Mouse (Mus musculus) embryonic facial prominence, embryonic 14.5 days (tissue): ENCODE data around the gene Ghrh. TPM values are rescaled to one million over a fixed set of nuclear protein-coding genes. Genes with fewer than 3 reads are reported as not detected.

Experiments used
- ATAC-seq: fragments of 200-750 bp; cut with Nextera tagmentation; 2 replicates; pipeline ENCODE4 v1.8.0; 2017; ENCODE audit warnings: low read depth, moderate number of reproducible peaks, moderate TSS enrichment
- DNase-seq: peaks from one replicate; pipeline ENCODE4 v3.0.0-alpha.2; 2015; ENCODE audit warnings: low spot score
- H3K27ac ChIP-seq: fragments of 300-500 bp; sonication (generic); replicated peaks from 2 replicates; pipeline ENCODE4 v1.5.1; 2014; ENCODE audit warnings: low read depth, mild to moderate bottlenecking, low read length, moderate library complexity
- H3K27me3 ChIP-seq: fragments of 300-500 bp; sonication (generic); replicated peaks from 2 replicates; pipeline ENCODE4 v1.6.1; 2014; ENCODE audit warnings: low read length; ENCODE audit not compliant: control insufficient read depth, insufficient read depth
- H3K36me3 ChIP-seq: fragments of 300-500 bp; sonication (generic); 2 replicates; pipeline ENCODE4 v1.6.1; 2014; ENCODE audit warnings: low read length, mixed read lengths; ENCODE audit not compliant: control insufficient read depth, insufficient read depth
- H3K4me1 ChIP-seq: fragments of 300-500 bp; sonication (generic); 2 replicates; pipeline ENCODE4 v1.6.1; 2014; ENCODE audit warnings: antibody characterized with exemption, low read length; ENCODE audit not compliant: control insufficient read depth, insufficient read depth
- H3K4me2 ChIP-seq: fragments of 300-500 bp; sonication (generic); 2 replicates; pipeline ENCODE4 v1.6.1; 2014; ENCODE audit warnings: low read depth, mild to moderate bottlenecking, low read length, moderate library complexity, mixed read lengths
- H3K4me3 ChIP-seq: fragments of 300-500 bp; sonication (generic); 2 replicates; pipeline ENCODE4 v1.5.1; 2014; ENCODE audit warnings: low read depth, mild to moderate bottlenecking, low read length
- H3K9ac ChIP-seq: fragments of 300-500 bp; sonication (generic); 2 replicates; pipeline ENCODE4 v1.6.1; 2014; ENCODE audit warnings: low read depth, mild to moderate bottlenecking, low read length, moderate library complexity, mixed read lengths
- H3K9me3 ChIP-seq: fragments of 300-500 bp; sonication (generic); 2 replicates; pipeline ENCODE4 v1.6.1; 2016; ENCODE audit warnings: low read length; ENCODE audit not compliant: control insufficient read depth
- WGBS: fragments of 180-500 bp; shearing (Covaris S2); extraction: QIAGEN DNeasy Blood & Tissue Kit; methylation state at CpG from one replicate; pipeline ENCODE4 v1.1.7; 2014; 5-methylcytosine and 5-hydroxymethylcytosine counted together
- polyA plus RNA-seq: library from polyadenylated mRNA; unstranded; fragments of >200 nt; fragmentation: Nextera tagmentation; extraction: Ambion mirVana; gene quantifications from 2 replicates; pipeline ENCODE4 v1.2.1, GENCODE M21; 2014

Ghrh gene
- polyA plus RNA-seq, 1 experiment from 2014 or later: 0.51 TPM

- H3K9me3 ChIP-seq: no peaks in the 10 kb centered on the region
- H3K4me1 ChIP-seq: no peaks in the 10 kb centered on the region
- WGBS: 69% methylated on average over 4 of the region's 4 CpGs
- no peaks in the 10 kb centered on the region for H3K27me3 ChIP-seq
- no peak overlapping the region for H3K4me2 ChIP-seq
- no peak overlapping the region for H3K27ac ChIP-seq
- no peak overlapping the region for H3K9ac ChIP-seq
- ATAC-seq: no peak
- no peak overlapping the region for H3K4me3 ChIP-seq
- peak; percentile 14 for DNase-seq
- H3K36me3 ChIP-seq: peaks cover 15% of the 10 kb centered on the region
Observed at GRCm38 (mm10) chr2:157384836-157385235, 37.5 kb upstream of the Ghrh start.

- Histone ChIP-seq H3K27me3 (no peaks in the 10 kb centered on the region), H3K4me3 (no peak overlapping the region), H3K36me3 (peaks cover 27% of the 10 kb centered on the region), H3K9me3 (no peaks in the 10 kb centered on the region), H3K27ac (no peak overlapping the region), H3K4me1 (peaks cover 12% of the 10 kb centered on the region; the same call in 1 of the 2 replicates), H3K4me2 (no peak overlapping the region), H3K9ac (no peak overlapping the region)
- no peak for ATAC-seq
- DNase-seq: no peak
- 39% methylated on average over 3 of the region's 3 CpGs for WGBS
Observed at GRCm38 (mm10) chr2:157376995-157377394, 29.7 kb upstream of the Ghrh start.

GRCm38 (mm10) chr2:157375794-157376757 is 28.8 kb upstream of the Ghrh start:
- H3K36me3 ChIP-seq: peaks cover 25% of the 10 kb centered on the region
- WGBS: 33% methylated on average over 14 of the region's 14 CpGs
- no peak overlapping the region for H3K27ac ChIP-seq
- H3K9me3 ChIP-seq: no peaks in the 10 kb centered on the region
- DNase-seq (peak; percentile 34), ATAC-seq (peak; percentile 60; the same call in 1 of the 2 replicates)
- peaks cover 12% of the 10 kb centered on the region; the same call in 1 of the 2 replicates for H3K4me1 ChIP-seq
- no peak overlapping the region for H3K4me3 ChIP-seq
- 0 out of 2 replicates have a peak overlapping the region, but pooled peaks have one; percentile 4 for H3K9ac ChIP-seq
- no peak overlapping the region for H3K4me2 ChIP-seq
- no peaks in the 10 kb centered on the region for H3K27me3 ChIP-seq

GRCm38 (mm10) chr2:157375051-157375450 is 27.7 kb upstream of the Ghrh start:
- H3K27me3 ChIP-seq: no peaks in the 10 kb centered on the region
- peaks cover 18% of the 10 kb centered on the region; the same call in 1 of the 2 replicates for H3K36me3 ChIP-seq
- ATAC-seq (no peak), DNase-seq (no peak)
- no peaks in the 10 kb centered on the region for H3K9me3 ChIP-seq
- H3K27ac ChIP-seq: no peak overlapping the region
- no peak overlapping the region for H3K4me3 ChIP-seq
- 60% methylated on average over 8 of the region's 8 CpGs for WGBS
- no peak overlapping the region for H3K9ac ChIP-seq
- H3K4me2 ChIP-seq: no peak overlapping the region
- peaks cover 12% of the 10 kb centered on the region; the same call in 1 of the 2 replicates for H3K4me1 ChIP-seq

GRCm38 (mm10) chr2:157373681-157374080 is 26.4 kb upstream of the Ghrh start:
- Histone ChIP-seq H3K4me2 (no peak overlapping the region), H3K36me3 (peaks cover 5% of the 10 kb centered on the region; the same call in 1 of the 2 replicates), H3K9ac (no peak overlapping the region), H3K27ac (no peak overlapping the region), H3K27me3 (no peaks in the 10 kb centered on the region), H3K4me3 (no peak overlapping the region), H3K4me1 (peaks cover 14% of the 10 kb centered on the region), H3K9me3 (no peaks in the 10 kb centered on the region)
- DNase-seq (no peak), ATAC-seq (no peak)
- WGBS: 73% methylated on average over 3 of the region's 3 CpGs

- Histone ChIP-seq H3K27ac (peak overlapping the region; percentile 15), H3K4me3 (no peak overlapping the region), H3K9ac (no peak overlapping the region), H3K4me1 (peaks cover 26% of the 10 kb centered on the region), H3K36me3 (0 out of 2 replicates have a peak, but pooled peaks cover 5% of the 10 kb centered on the region), H3K4me2 (no peak overlapping the region), H3K9me3 (no peaks in the 10 kb centered on the region), H3K27me3 (no peaks in the 10 kb centered on the region)
- WGBS: 73% methylated on average over 6 of the region's 6 CpGs
- DNase-seq: no peak
- no peak for ATAC-seq
Observed at GRCm38 (mm10) chr2:157371696-157372095, 24.4 kb upstream of the Ghrh start.

- H3K27ac ChIP-seq: peak overlapping the region; percentile 92
- peak overlapping the region; percentile 93 for H3K4me3 ChIP-seq
- DNase-seq (no peak), ATAC-seq (peak; percentile 5; the same call in 1 of the 2 replicates)
- 5% methylated on average over 13 of the region's 13 CpGs for WGBS
- no peaks in the 10 kb centered on the region for H3K9me3 ChIP-seq
- H3K9ac ChIP-seq: peak overlapping the region; percentile 92
- H3K27me3 ChIP-seq: no peaks in the 10 kb centered on the region
- no peaks in the 10 kb centered on the region for H3K36me3 ChIP-seq
- H3K4me2 ChIP-seq: peak overlapping the region; percentile 82
- peaks cover 15% of the 10 kb centered on the region for H3K4me1 ChIP-seq
Observed at GRCm38 (mm10) chr2:157367991-157368390, 20.7 kb upstream of the Ghrh start.

- peak within 1 kb of the TSS; percentile 92 for H3K27ac ChIP-seq
- peak within 1 kb of the TSS; percentile 93 for H3K4me3 ChIP-seq
- 5% methylated on average over 35 of the region's 42 CpGs for WGBS
- peak; percentile 92 for DNase-seq
- peak; percentile 92 for ATAC-seq
- H3K4me1 ChIP-seq: peaks cover 15% of the 10 kb centered on the region
- H3K9me3 ChIP-seq: no peaks in the 10 kb centered on the region
- no peaks in the 10 kb centered on the region for H3K27me3 ChIP-seq
- H3K4me2 ChIP-seq: peak within 1 kb of the TSS; percentile 82
- no peaks in the 10 kb centered on the region for H3K36me3 ChIP-seq
- H3K9ac ChIP-seq: peak within 1 kb of the TSS; percentile 92
Observed at GRCm38 (mm10) chr2:157367184-157367893, 20.0 kb upstream of the Ghrh start, which contains the start of gene Manbal. Gene Manbal, plus strand, starts transcription at chr2:157367594.
